Mouse (Mus musculus) adrenal gland, postnatal 14 days (tissue): Measurements from ENCODE around the gene Tfeb. TPM values are rescaled to one million over a fixed set of nuclear protein-coding genes. Genes with fewer than 3 reads are reported as not detected.

ENCODE experiments used
- DNase-seq: peaks from one replicate; pipeline ENCODE4 v3.0.0; 2021; ENCODE audit warnings: mixed read lengths
- total RNA-seq: library from RNA; stranded (reverse); gene quantifications from 2 replicates; pipeline ENCODE4 v1.2.3, GENCODE M21; 2021

Tfeb gene
- total RNA-seq, 1 experiment from 2014 or later, result 18.9 TPM

DNA sequence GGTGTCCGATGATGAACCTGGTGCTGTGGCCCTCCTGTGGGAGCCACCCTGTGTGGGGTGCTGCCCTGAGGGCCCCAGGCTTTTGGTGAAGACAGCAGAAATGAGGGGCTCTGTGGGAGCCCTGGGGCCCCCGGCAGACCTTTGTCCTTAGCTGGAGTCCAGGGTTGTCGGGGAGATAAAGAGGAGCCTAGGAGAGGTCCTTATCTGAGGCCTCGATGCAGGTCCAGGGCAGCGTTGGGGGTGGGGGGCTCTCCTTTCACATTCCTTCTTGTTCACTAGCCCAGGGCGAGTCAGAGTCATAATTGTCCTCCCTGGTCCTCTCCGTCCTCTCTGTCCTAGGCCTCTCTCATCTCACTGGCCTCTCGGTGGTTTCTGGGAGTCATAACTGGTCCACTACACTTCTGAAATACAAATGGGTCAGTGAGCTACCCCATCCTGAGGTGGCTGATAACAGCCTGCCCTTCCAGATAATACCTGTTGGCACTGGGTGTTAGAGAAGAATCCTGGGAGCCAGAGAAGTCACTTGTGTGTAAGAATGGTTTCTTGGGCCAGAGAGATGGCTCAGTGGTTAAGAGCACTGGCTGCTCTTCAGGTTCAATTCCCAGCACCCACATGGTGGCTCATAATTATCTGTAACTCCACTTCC is 16.4 kb downstream of the Tfeb start:
- no peak for DNase-seq

DNA sequence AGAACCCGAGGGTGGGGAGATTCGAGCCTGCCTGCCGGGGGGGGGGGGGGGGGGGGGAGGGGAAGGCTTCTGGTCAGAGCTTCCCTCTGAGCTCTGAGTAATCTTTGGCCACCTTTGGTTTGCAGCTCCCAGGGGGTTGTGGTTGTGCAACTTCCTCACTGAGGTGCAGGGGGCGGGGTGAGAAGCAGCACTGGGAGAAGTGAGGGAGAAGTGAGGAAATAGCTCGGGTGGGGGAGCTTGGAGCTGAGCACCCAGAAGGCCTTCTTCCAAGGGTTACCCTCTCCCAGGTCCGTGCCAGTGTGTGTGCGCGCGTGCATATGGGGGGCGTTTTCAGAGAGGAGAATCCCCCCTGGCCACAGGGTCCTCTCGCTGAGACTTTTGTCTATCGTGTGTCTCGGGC is 17.4 kb downstream of the Tfeb start:
- DNase-seq, result peak; percentile 82

DNA sequence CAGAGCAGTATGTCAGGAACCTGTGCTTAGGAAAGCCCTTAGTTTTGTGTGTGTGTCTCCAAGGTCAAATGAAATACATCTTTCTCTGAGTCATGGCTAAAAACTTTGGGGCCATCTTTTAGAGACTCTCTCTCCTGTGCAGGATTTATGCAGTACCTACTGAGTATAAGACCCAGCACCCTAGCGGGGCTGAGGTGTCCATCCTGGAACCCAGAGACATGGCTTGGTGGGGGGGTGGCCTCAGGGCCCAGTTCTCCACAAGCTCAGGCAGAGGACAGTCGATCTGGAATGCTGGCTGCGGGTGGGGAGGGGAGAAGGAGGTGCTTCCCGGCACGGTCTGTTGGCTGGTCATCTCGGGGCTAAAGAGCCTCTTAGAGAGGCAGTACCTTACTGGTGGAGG is 19.5 kb downstream of the Tfeb start:
- no peak for DNase-seq

DNA sequence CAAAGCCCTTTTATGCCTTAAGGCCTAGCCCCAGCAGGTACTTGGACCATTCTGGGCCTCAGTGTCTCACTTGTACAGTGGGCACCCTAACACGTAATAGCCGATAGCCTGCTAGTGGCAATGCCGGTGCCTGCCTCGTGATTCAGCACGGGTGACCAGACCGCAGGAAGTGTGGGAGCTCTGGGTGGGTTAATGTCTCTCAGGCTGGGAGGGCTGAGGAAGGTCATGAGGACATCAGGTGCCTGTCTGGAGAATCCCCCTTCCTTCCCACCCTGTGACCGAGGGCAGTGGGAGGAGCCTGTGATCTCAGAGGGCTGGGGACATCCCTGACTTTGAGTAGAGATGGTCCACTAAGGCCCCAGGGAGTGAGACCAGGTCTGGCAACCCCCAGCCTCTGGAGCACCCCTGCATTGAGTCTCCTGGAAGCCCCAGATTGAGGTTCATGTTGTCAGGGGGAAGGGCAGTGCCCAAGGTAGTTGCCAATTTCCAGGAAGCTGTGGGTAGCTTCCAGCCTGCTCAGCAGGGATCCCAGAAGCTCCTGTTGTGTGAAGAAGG is 20.3 kb downstream of the Tfeb start:
- DNase-seq, result no peak

DNA sequence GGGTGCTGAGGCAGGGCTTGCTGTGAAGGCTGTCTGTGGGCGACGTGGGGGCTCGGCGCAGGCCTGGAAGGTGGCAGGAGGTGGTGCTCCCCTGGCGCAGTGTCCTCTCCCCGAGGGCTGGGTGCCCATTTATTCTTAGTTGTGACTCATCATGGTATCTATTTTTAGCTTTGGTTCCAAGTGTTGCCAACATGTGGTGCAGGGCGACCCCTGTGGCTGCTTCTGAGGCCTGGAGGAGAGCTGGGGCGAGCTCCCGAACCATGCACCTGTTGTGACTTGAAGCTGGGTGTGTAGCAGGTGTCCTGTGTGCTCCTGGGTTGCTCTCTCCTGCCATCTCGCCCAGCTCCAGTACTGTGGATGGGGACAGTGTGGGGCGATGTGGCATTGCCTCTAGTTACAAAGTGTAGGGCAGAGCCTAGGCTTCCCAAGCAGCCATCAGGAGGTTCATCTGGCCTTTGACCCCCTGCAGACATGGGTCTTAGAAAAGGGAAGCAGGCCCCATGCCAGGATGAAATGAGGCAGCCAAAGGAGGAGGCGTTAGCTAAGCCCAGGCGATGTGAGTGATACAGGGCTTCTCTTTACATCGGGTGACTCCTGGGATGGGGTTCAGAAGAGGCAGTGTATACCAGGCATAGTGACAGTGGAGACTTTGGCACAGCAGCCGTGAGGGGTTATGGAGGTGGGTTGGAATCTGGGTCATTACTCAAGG is 23.0 kb downstream of the Tfeb start:
- DNase-seq, result peak; percentile 79

DNA sequence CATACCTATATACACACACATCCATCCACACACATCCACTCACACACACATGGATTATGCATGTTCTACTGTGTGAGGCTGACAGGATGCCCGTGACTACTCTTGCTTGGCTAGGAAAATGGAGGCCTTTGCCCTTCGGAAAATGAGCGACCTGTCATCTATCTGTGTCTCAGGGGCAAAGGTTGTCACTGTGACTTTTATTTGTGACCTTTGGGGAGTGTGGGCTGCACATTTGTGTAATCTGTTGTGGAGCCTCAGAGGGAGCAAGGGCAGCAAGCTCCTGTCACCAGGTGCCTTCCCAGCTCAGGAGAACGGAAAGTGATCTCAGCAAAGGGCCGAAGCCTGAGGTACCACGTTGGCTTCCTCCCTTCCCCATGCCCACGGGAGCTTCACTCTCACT is 25.2 kb downstream of the Tfeb start:
- DNase-seq, result no peak

DNA sequence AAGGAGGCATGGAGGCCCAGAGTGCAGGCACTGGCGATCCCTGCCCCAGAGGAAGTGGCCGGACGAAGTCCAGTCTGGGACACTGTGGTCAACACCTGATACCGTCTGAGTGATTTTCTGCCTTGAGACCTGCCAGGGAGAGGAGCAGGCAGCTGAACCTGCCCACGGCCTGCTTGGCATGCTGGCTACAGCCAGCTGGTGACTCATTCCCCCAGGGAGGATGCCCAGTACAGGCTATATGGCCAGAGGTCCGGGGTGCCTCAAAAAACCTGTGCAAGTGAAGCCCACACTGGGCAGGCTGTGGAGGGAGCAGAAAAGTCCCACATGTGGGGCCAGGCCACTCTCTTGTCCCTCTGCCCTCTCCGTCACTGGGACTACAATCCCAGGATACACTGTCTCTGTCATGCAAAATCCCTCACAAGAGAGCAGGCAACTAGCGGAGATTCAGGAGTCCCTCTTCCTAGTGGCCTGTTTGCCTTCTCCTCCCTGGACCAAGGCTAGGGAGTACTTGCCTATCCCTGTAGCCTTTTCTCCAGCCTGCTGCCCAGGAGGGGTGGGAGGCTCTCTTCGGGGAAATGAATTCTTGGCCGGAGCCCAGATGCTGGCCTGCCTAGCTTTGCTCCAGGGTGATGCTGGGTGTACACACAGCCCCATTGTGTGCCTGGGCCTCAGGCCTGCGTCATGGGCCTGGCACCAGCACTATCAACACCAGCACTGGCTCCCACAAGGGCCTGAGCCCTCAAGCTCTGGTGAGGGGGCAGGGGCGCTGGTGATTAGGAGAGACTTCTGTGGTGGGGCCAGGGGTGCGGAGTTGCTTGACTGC is 25.9 kb downstream of the Tfeb start:
- peak; percentile 71 for DNase-seq

DNA sequence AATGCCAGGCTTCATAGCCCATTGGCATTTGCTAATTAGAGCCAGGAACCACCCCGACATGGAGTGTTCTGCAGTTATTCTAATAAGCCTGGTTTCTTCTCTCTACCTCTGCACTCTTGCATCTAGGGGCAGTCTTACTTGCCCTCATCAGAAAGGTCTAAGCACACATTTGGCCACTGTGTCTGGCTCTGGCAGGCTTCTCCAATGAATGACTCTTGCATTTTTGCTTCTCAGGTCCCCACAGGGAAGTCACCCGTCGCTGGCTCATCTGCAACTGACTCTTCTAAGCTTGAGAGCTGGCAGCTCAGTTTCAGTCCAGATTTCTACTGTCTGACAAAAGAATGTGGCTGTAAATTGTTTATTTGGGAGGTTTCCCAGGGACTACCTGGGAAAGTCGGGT is 29.2 kb downstream of the Tfeb start:
- DNase-seq, result no peak

DNA sequence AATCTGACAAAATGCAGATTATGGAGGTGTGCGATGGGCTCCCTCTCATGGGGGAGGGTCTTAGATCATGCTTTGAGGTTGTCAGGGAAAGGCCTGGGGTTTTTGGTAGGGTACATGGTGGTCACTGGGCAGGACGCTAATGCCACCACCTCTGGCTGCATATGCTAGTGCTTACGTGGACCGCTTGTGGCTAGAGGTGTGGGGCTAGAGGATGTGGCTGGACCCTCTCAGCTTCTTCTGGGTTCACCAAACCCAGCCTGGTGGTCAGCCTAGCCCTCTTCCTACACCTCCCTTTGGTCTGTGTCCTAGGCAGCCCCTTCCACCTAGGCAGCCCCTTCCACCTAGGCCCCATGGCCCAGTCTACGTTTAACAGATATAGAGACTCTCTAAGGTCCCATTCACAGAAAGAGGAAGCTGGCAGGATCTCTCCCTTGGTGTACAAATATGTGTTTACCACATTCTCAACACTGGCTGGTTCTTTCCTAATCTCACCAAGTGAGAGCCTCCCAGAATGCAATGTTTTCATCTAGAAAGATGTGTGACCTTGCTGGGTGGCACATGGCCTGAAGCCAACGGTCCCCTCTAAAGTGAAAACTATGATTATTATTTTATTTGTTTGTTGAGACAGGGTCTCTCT is 29.7 kb downstream of the Tfeb start:
- no peak for DNase-seq

DNA sequence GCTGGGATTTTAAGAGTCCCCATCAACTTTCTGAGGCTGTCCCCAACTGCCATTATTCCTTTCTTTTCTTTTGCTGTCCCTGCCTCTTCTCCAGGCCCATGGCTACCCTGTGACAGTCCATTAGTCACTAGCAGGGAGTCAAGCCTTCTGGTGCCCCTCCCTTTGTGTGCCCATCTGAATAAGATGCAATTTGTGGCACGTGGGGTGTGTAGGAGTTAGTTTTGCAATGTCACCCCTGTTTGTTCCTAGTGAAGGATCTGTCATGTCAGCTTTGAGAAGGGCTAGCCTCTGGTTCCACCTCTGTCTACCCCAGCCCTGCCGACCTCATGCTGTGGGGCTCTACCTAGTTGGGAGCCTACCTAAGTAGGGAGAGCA is 30.2 kb downstream of the Tfeb start:
- DNase-seq, result no peak

DNA sequence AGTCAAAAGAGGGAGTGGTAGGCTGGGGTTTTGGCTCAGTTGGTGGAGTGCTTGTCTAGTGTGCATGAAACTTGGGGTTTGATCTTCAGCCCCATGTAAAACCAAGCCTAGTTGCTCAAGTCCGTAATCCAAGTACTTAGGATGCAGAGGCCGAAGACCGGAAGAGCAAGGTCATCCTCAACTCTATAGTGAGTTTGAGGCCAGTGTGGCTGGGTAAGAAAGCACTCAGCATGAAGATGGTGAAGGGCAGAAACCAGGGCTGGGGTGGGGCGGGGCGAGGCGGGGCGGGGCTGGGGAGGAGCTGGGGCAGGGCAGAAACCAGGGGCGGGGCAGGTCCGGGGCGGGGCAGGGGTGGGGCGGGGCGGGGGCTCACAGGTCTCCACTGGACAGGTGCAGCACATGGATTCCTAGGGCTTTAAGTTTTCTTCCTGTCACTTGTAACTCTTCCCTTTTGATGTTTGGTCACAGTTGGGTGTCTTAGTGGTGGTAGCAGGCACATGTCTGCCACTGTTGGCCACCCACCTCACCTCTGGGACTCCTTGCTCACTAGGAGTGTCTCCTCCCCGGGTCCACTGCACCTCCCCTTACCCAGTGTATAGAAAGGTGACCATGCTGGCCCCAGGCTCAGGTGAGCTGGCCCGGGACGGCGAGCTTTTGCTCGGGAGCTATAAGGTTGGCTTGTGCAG is 30.8 kb downstream of the Tfeb start:
- DNase-seq, result no peak

DNA sequence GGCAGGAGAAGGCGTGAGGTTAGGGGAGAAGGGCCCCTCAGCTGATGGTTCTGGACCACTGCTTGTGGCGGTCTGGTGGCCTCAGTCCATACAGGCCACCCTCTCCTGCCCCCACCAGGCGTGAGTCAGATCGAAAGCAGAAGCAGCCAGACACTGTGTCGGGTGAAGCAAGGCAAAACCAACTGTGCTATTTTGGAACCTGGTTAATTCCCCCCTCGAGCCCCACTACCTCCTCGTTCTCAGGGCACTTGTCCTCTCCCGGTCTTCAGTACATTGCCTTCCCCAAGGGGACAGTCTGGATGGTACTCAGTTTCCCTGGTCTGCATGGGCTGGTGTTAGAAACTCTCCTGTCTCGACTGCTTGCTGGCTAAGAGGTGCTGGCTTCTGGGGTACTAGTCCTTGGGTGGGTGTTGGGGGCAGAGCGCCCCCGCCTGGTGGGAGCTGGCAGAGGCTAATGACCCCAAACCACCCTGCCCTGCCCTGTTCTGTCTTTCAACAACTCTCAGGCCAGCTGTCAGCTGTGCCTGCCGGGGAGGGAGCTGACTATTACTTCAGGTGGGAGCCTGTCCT is 32.0 kb downstream of the Tfeb start:
- DNase-seq, result peak; percentile 58

DNA sequence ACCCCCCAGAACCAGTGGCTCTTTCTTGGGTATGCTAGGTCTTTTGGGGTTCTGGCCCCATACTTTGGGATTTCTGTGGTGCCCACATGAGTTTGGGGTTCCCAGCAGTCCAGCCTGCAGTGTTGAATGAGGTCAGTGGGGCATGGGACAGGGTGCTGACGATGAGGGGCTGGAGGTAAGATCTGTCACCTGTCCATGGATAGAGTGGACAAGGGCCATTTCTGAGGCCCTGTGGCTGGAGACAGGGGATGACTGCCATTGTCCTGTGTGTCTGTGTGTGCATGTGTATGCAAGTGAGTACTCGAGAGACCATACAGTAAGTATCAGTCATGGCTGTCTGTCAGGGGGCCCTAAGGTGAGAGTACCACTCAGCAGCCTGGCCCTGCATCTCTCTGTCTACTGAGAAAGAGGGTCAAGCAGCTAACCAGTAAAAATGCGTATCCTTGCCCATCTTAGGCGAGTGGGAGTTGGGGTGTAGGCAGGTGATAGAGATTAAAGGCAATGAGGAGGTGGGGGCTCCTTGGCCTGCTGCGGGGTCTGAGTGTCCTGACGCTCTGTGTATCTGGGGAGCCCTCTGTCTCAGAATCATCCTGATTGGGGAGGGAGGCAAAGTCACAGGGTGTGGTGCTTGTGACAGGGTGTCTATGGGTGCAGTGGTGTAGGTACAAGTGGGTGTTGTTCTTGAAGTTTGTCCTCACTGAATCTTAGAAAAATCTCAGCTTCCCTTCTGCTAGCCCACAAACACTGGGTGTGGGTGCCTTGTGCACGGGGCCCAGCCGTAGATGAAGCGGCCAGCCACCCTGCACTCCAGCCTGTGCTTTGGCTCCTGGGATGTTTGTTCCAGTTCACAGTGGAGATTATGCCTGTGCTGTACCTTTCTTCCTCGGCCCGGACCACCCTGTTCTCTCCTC is 32.8 kb downstream of the Tfeb start:
- DNase-seq, result no peak

DNA sequence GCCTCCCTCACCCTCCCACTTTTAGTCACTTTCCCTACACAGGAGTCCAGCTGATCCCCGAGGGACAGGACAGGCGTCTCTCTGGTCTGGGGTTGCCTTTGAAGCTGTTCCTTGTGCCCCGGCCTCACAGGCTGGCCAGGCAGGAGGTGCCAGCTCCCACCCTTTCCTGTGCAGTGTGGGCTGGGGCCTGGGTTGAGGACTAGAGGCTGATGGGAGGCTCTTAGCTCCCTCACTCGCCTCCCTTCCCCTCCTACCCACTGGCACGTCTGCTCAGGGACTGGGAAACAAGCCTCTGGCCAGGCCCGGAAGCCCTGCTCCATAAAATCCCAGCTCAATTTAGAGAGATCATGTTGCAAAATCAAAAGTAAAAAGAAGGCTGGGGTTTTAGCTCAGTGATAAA is 36.8 kb downstream of the Tfeb start:
- DNase-seq, result no peak

DNA sequence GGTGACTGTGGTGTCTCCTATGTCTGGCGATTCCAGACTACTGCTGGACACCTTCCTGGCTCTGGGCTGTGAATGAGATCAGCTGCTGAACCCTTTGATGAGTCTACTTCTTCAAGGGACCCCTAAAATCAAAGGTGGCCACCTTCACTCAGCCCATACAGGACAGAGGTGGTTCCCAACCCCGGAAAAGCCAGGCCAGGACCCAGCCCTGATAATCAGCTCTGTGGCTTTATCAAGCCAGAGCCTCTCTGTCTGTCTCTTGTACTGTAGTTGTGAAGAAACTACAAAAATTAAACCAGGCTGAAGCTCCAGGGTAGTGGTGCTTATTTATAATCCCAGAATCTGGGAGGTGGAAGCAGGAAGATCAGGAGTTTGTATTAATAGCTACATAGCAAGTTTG is 40.3 kb downstream of the Tfeb start:
- DNase-seq, result no peak

DNA sequence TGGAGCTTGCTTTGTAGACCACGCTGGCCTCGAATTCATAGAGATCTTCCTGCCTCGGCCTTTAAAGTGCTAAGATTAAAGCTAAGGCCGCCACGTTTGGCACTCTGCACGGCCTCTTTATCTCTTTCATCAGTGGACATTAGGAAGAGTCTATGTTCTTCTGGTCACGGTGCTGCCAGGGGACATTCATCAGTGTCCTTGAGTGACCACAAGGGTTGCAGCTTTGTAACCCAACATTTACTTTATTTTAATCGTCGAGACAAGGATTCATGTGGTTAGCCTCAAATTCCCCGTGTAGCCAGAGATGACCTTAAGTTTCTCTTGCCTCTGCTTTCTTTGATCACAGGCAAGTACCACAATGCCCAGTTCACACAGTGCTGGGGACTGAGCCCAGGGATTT is 43.6 kb downstream of the Tfeb start:
- no peak for DNase-seq

DNA sequence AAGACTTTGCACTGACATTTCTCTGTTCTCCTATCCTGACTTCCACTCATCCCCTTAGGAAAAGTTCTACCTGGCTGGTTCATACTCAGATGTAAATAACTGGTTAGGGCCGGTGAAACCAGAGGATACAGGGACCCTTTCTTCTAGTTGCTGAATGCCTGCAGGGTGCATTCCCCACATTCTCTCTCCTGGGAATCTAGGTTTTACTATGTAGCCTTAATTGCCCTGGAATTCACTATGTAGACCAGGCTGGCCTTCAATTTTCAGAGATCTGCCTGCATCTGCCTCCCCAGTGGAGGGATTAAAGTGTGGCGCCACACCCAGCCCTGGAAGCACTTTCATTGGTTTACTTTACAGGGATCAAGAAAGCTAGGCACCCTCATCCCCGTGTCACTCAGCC is 45.7 kb downstream of the Tfeb start:
- no peak for DNase-seq

DNA sequence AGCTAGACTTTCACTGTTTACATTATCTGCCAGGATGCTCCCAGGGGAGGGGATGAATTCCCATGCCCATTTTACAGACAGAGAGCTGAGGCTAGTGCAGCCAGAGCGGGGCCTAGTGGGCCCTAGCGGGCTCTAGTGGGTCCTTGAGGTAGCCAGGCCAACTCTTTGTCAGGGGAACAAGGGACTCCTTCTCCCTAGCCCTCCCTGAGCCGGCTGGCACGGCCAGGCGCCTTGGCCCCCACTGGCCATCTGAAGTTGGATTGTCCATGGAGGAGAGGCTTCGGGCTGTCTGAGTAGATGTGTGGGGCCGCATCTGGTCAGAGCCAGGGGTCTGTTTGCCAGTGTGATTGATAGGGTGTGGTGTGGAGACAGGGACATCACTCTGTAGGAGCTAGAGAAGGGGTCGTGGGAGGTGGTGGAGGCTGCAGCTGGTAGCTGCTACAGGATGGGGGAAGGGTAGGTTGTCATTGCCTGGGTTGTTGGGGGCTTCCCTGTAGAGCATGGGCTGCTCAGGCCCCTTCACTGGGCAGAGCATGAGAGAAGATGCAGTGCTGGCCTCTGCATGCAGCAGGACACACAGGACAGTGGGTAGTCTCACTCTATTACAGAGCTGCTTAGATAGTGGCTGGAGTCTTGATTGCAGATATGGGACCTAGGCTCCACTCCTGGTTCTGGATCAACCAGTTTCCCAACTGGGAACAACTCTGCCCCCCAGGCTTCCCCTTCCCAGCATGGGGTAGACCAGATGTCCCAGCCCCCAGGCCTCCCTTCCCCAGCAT is 46.8 kb downstream of the Tfeb start:
- DNase-seq, result no peak

DNA sequence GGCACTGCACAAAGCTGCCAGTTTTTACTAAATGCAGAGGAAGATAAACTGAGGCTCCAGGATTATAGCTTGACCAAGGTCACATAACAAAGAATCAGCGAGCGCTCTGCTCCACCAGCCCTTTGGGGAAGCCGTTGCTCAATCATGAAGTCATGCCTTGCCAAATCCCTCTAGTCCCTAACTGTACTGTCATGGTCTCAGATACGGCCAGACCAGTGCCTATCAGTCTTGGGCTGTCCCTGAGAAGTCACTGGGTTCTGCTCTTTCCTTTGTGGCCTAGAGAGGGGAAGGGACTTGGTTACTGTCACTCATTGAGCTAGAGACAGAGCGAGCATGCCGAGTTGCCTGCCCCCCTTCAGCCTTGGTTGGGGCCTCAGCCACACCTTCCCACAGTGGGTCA is 47.6 kb downstream of the Tfeb start:
- peak; percentile 63 for DNase-seq

DNA sequence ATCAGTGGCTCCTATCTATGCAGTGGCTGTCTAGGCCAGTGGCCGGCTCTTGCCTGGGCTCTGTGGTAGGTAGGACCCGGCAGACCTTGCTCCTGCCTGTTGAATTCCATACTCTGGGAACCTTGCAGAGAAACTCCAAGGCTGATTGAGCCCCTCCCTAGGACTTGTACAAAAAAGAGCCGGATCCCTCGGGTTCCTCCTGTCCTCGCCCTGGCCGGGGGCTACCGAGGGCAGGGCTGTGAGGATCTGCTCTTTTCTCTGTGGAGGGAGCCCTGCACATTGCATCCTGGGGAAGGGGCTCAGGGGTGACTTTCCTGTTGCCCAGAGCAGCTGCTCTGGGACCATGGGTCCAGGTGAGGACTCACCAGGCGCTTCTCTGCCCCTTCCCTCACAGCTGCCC is 50.8 kb downstream of the Tfeb start:
- no peak for DNase-seq
